Mouse (Mus musculus): ENCODE measurements around the gene Kcne4.

Kcne4 gene

GRCm38 (mm10) chr1:78860056-78860455 is 43.5 kb downstream of the Kcne4 start:
- no peak for DNase-seq

GRCm38 (mm10) chr1:78862281-78862680 is 45.7 kb downstream of the Kcne4 start:
- DNase-seq: no peak

- DNase-seq: no peak
Measured at GRCm38 (mm10) chr1:78863833-78864232, 47.3 kb downstream of the Kcne4 start.

- no peak for DNase-seq
Measured at GRCm38 (mm10) chr1:78864351-78864750, 47.8 kb downstream of the Kcne4 start.

- no peak for DNase-seq
Measured at GRCm38 (mm10) chr1:78864799-78865346, 48.3 kb downstream of the Kcne4 start.

GRCm38 (mm10) chr1:78865991-78866390 is 49.4 kb downstream of the Kcne4 start:
- DNase-seq: no peak

- no peak for DNase-seq
Measured at GRCm38 (mm10) chr1:78866455-78866854, 49.9 kb downstream of the Kcne4 start.
